Mouse (Mus musculus) myocyte (in vitro differentiated cells): ENCODE results near the gene Rpl11. TPM values are rescaled to one million over a fixed set of nuclear protein-coding genes. Genes with fewer than 3 reads are reported as not detected.
A peak's percentile ranks its signal among the peaks of the same experiment; 100 is the strongest.
"Not testable (repeated sequence)": the region's sequence is repeated elsewhere in the genome, so short reads cannot be mapped to it uniquely, and the experiment has no call there.

ENCODE experiments used
- H3K27me3 ChIP-seq: one replicate; pipeline ENCODE4 v1.6.1; 2011; ENCODE audit not compliant: control insufficient read depth, insufficient read depth, insufficient read length
- H3K36me3 ChIP-seq: one replicate; pipeline ENCODE4 v1.6.1; 2011; ENCODE audit not compliant: control insufficient read depth, insufficient read depth
- H3K4me2 ChIP-seq: one replicate; pipeline ENCODE4 v1.6.1; 2011; ENCODE audit warnings: low read depth, control low read depth
- H3K4me3 ChIP-seq: one replicate; pipeline ENCODE4 v1.5.1; 2011; ENCODE audit warnings: mild to moderate bottlenecking, control low read depth, moderate library complexity
- H3K79me2 ChIP-seq: one replicate; pipeline ENCODE4 v1.6.1; 2011; ENCODE audit not compliant: control insufficient read depth, insufficient read depth
- H3ac ChIP-seq: one replicate; pipeline ENCODE4 v1.6.1; 2011; ENCODE audit not compliant: control insufficient read depth, insufficient read length
- CEBPB ChIP-seq: IDR thresholded peaks from 2 replicates; pipeline ENCODE4 v1.6.1; 2011; ENCODE audit warnings: mild to moderate bottlenecking, moderate library complexity; ENCODE audit not compliant: poor library complexity, insufficient read depth, severe bottlenecking
- E2F4 ChIP-seq: IDR thresholded peaks from one replicate; pipeline ENCODE4 v1.6.1; 2011; ENCODE audit warnings: mild to moderate bottlenecking, control low read depth, moderate library complexity; ENCODE audit not compliant: insufficient read depth
- MAX ChIP-seq: IDR thresholded peaks from one replicate; pipeline ENCODE4 v1.6.1; 2011; ENCODE audit warnings: low read depth, mild to moderate bottlenecking, control low read depth
- MYOD1 ChIP-seq, 3 experiments: IDR thresholded peaks; one replicate each; pipeline ENCODE4 v1.6.1; 2011; ENCODE audit warnings: control low read depth in 2 of 3, low read depth in 2 of 3, mild to moderate bottlenecking in 2 of 3, moderate library complexity in 1 of 3; ENCODE audit not compliant: insufficient read length in 2 of 3, control insufficient read depth in 1 of 3
- MYOG ChIP-seq, 3 experiments: IDR thresholded peaks; one replicate each; pipeline ENCODE4 v1.6.1; 2011; ENCODE audit warnings: control low read depth in 2 of 3, low read depth in 2 of 3, mild to moderate bottlenecking in 2 of 3; ENCODE audit not compliant: insufficient read length in 2 of 3, control insufficient read depth in 1 of 3, insufficient read depth in 1 of 3
- POLR2A ChIP-seq: IDR thresholded peaks from one replicate; pipeline ENCODE4 v1.6.1; 2011; ENCODE audit warnings: low read depth, mild to moderate bottlenecking, control low read depth, moderate library complexity; ENCODE audit not compliant: insufficient read length
- POLR2AphosphoS2 ChIP-seq: IDR thresholded peaks from one replicate; pipeline ENCODE4 v1.6.1; 2011; ENCODE audit warnings: low read depth, control low read depth; ENCODE audit not compliant: insufficient read length
- REST ChIP-seq: IDR thresholded peaks from one replicate; pipeline ENCODE4 v1.6.1; 2011; ENCODE audit warnings: mild to moderate bottlenecking, control low read depth, moderate library complexity; ENCODE audit not compliant: insufficient read depth, insufficient read length
- SRF ChIP-seq: IDR thresholded peaks from one replicate; pipeline ENCODE4 v1.6.1; 2011; ENCODE audit warnings: low read depth; ENCODE audit not compliant: control insufficient read depth, insufficient read length
- TCF12 ChIP-seq: IDR thresholded peaks from one replicate; pipeline ENCODE4 v1.6.1; 2011; ENCODE audit warnings: mild to moderate bottlenecking, control low read depth; ENCODE audit not compliant: poor library complexity, insufficient read depth, severe bottlenecking
- TCF3 ChIP-seq: IDR thresholded peaks from one replicate; pipeline ENCODE4 v1.6.1; 2011; ENCODE audit warnings: low read depth, control low read depth; ENCODE audit not compliant: insufficient read length
- USF1 ChIP-seq: IDR thresholded peaks from one replicate; pipeline ENCODE4 v1.6.1; 2011; ENCODE audit warnings: low read depth, mild to moderate bottlenecking, control low read depth, moderate library complexity
- polyA plus RNA-seq: library from polyadenylated mRNA; unstranded; fragments of >200 nt; fragmentation: generic; extraction: Trizol; gene quantifications from one replicate; pipeline ENCODE4 v1.2.1, GENCODE M21; 2012; ENCODE audit warnings: missing spikeins

The Rpl11 gene
- 1,551 TPM for polyA plus RNA-seq

DNA sequence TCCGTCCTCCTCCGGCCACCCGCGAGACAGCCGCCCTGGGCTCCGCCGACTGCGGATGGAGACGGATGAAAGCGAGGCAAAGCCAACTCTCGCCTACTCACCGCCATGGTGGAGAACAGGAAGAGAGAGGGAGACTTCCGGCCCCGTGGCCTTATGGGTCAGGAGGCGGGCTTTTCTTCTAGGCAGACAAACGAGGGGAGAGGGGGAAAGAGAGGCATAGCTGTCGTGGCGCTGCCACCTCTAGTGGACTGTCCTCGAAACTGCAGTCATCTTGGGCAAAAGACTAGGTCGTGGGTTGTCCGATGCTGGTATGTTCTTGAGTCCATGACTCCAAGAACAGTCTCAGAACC lies at the start of gene Rpl11:
Gene Rpl11, minus strand, starts transcription at position 182 of the 350 bp plus-strand sequence.
- H3ac ChIP-seq, result peak within 1 kb of the TSS; percentile 50
- H3K4me2 ChIP-seq, result peak within 1 kb of the TSS; percentile 99
- H3K79me2 ChIP-seq, result peaks cover 44% of the 10 kb centered on the region
- H3K27me3 ChIP-seq, result no peaks in the 10 kb centered on the region
- peak within 1 kb of the TSS; percentile 99 for H3K4me3 ChIP-seq
- H3K36me3 ChIP-seq, result peaks cover 41% of the 10 kb centered on the region
- peak; percentile 72 for TF ChIP-seq USF1
- peak; percentile 90 for TF ChIP-seq POLR2A
- no peak for TF ChIP-seq CEBPB
- no peak for TF ChIP-seq TCF3
- no peak for TF ChIP-seq MAX
- no peak for TF ChIP-seq MYOG (IDR thresholded peaks at IDR 0.05; ENCODE audit: control insufficient read depth in 1 of 3, insufficient read depth in 1 of 3, insufficient read length in 2 of 3, low read depth in 2 of 3)
- peak; percentile 86 for TF ChIP-seq POLR2AphosphoS2
- TF ChIP-seq TCF12, result no peak
- TF ChIP-seq SRF, result peak; percentile 31
- no peak for TF ChIP-seq REST
- TF ChIP-seq E2F4, result peak; percentile 65
- TF ChIP-seq MYOD1 (IDR thresholded peaks at IDR 0.05; ENCODE audit: control insufficient read depth in 1 of 3, insufficient read length in 2 of 3, low read depth in 2 of 3), result no peak

DNA sequence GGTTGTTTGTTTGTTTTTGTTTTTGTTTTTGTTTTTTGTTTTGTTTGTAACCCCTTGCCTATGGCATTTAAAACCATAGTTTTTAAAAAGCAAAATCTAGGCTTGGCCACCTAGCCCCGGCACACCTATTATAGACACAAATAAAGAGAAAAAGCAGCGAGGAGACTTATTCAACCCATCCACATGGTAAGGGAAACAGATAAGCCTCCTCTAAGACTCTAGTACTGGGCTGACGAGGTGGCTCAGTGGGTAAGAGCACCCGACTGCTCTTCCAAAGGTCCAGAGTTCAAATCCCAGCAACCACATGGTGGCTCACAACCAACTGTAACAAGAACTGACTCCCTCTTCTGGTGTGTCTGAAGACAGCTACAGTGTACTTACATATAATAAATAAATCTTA lies 48.5 kb upstream of the Rpl11 start:
- H3K79me2 ChIP-seq, H3K36me3 ChIP-seq, H3K4me3 ChIP-seq, H3ac ChIP-seq, H3K27me3 ChIP-seq, H3K4me2 ChIP-seq: not testable (repeated sequence)

DNA sequence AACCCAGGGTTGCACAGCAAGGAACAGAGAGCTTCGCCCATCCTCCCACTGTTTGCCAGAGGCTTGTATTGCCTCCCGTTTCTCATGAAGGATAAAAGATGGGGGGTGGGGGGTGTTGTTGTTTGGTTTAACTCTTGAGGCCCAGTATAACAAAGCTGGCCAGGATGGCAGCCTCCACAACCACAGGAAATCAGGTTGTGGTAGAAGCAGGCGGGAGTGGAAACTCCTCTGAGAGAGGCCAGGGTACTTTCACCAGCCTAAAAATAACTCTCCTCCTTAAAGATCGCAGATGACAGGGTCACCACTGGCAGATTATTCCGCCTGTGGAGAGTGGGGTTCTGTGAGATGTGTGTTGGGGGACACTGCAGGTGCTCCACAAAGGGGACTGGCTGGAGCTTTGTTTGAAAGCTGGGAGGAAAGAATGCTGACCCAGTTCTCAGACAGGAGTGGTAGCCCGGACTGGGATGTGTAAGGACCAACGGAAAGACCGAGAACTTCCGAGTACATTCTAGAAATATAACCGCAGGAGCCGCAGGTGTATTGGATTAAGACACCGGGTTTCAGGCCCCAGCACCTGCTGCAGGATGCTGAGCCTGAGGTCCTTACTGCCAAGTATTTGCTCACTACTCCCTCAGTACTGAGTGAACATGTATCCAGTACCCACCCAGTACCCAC lies 47.3 kb upstream of the Rpl11 start:
- no peak for TF ChIP-seq E2F4
- TF ChIP-seq POLR2A, result no peak
- TF ChIP-seq MYOD1 (IDR thresholded peaks at IDR 0.05; ENCODE audit: control insufficient read depth in 1 of 3, insufficient read length in 2 of 3, low read depth in 2 of 3), result no peak
- no peak for TF ChIP-seq MAX
- no peak for TF ChIP-seq CEBPB
- no peak for TF ChIP-seq USF1
- TF ChIP-seq REST, result no peak
- TF ChIP-seq POLR2AphosphoS2, result no peak
- no peak for TF ChIP-seq TCF3
- no peak for TF ChIP-seq SRF
- TF ChIP-seq MYOG (IDR thresholded peaks at IDR 0.05; ENCODE audit: control insufficient read depth in 1 of 3, insufficient read depth in 1 of 3, insufficient read length in 2 of 3, low read depth in 2 of 3), result no peak
- no peak for TF ChIP-seq TCF12
- no peak overlapping the region for H3K4me2 ChIP-seq

DNA sequence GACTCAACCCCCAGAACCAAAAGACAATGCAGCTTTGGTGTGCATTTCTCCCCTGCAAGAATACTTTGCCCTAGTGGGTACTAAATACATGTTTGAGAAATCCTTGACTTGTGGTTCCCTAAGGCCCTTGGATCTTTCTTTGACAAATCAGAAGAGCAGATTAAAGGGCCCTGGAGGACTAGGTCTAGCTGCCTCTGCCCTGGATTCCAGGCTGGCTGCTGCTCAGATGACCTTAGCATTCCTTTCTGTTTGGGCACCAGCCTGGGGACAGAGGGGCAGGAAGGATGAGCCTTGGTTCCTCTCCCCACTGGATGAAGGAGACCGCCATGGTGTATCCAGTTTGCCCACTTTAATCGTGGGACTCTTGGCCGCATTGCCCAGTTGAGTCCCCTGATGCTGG lies 45.2 kb upstream of the Rpl11 start:
- Histone ChIP-seq H3K4me2 (no peak overlapping the region), H3K4me3 (no peak overlapping the region), H3K36me3 (no peaks in the 10 kb centered on the region), H3K27me3 (no peaks in the 10 kb centered on the region), H3ac (no peak overlapping the region), H3K79me2 (no peaks in the 10 kb centered on the region)
- TF ChIP-seq CEBPB (no peak), E2F4 (no peak), MYOD1 (IDR thresholded peaks at IDR 0.05; ENCODE audit: control insufficient read depth in 1 of 3, insufficient read length in 2 of 3, low read depth in 2 of 3) (no peak), USF1 (no peak), SRF (no peak), POLR2A (no peak), MAX (no peak), MYOG (IDR thresholded peaks at IDR 0.05; ENCODE audit: control insufficient read depth in 1 of 3, insufficient read depth in 1 of 3, insufficient read length in 2 of 3, low read depth in 2 of 3) (no peak), TCF3 (no peak)

More for the DNA sequence above, 47.3 kb upstream of the Rpl11 start:
- H3ac ChIP-seq, result no peak overlapping the region
- no peaks in the 10 kb centered on the region for H3K27me3 ChIP-seq
- no peaks in the 10 kb centered on the region for H3K36me3 ChIP-seq
- no peaks in the 10 kb centered on the region for H3K79me2 ChIP-seq
- H3K4me3 ChIP-seq, result no peak overlapping the region

DNA sequence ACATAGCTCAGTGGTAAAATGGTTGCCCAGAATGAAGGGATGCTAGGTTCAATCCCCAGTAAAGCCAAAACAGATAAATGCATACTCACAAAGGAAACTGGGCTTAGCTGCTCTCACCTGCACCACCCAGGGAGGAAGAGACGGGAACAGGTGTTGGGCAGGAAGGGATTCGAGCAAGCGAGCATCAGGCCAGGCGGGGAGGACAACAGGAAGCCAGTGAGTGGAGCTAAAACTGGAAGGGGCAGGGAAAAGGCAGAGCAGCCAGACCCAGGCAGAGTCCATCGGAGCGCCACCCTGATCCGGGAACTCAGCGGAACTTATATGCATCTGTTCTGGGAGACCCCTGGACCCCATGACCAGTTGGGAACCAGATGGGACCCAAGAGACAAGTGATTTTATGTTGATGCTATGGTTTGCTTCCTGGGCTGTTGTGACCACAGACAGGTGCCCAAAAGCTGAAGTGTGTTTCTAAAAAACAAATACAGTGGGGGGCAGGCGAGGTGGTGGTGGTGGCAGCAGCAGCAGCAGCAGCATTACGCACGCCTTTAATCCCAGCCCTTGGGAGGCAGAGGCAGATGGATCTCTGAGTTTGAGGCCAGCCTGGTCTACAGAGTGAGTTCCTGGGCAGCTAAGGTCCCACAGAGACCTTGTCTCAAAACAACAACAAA lies 43.4 kb upstream of the Rpl11 start:
- Histone ChIP-seq H3K36me3 (no peaks in the 10 kb centered on the region), H3K4me3 (no peak overlapping the region), H3ac (no peak overlapping the region), H3K79me2 (no peaks in the 10 kb centered on the region), H3K4me2 (no peak overlapping the region), H3K27me3 (no peaks in the 10 kb centered on the region)
- TF ChIP-seq E2F4, result no peak
- no peak for TF ChIP-seq TCF3
- no peak for TF ChIP-seq MYOD1 (IDR thresholded peaks at IDR 0.05; ENCODE audit: control insufficient read depth in 1 of 3, insufficient read length in 2 of 3, low read depth in 2 of 3)
- TF ChIP-seq MAX, result no peak
- TF ChIP-seq POLR2AphosphoS2, result no peak
- TF ChIP-seq MYOG (IDR thresholded peaks at IDR 0.05; ENCODE audit: control insufficient read depth in 1 of 3, insufficient read depth in 1 of 3, insufficient read length in 2 of 3, low read depth in 2 of 3), result no peak
- no peak for TF ChIP-seq SRF
- TF ChIP-seq USF1, result no peak
- TF ChIP-seq REST, result no peak
- no peak for TF ChIP-seq POLR2A
- TF ChIP-seq TCF12, result no peak
- no peak for TF ChIP-seq CEBPB
